Mouse (Mus musculus): ENCODE measurements around the gene Ap3m1.

GRCm38 (mm10) chr14:21088731-21089130 lies 36.4 kb upstream of the Ap3m1 start:
- TF ChIP-seq EP300 (IDR thresholded peaks at IDR 0.05; ENCODE audit: insufficient read depth, low read depth, low read length) (no peak), CTCF (IDR thresholded peaks at IDR 0.05) (no peak)

All from heart, adult 2 months (tissue).